Mouse (Mus musculus): ENCODE results near the gene Enc1.
A peak's percentile ranks its signal among the peaks of the same experiment; 100 is the strongest.

GRCm38 (mm10) chr13:97197932-97198562 lies 42.9 kb upstream of the Enc1 start, which contains the start of gene Hexb:
- 0 out of 2 replicates have a peak, but pooled peaks have one; percentile 24 for TF ChIP-seq POLR2A (IDR thresholded peaks at IDR 0.05; ENCODE audit: low read depth, low read length)
- 0 out of 2 replicates have a peak, but pooled peaks have one; percentile 7 for TF ChIP-seq CTCF (IDR thresholded peaks at IDR 0.05; ENCODE audit: extremely low read depth, insufficient read depth, insufficient read length, insufficient replicate concordance)

Measured in spleen, adult 2 months (tissue).